Mouse (Mus musculus) telencephalon, adult 2 months (tissue): ENCODE measurements at regions not wholly inside any gene's neighbourhood (a gene's known extent, or its start where the extent isn't known, plus 50 kb on each side); places are given as distances from the start of the nearest gene placed in this dataset.

Source experiments
- DNase-seq: peaks from one replicate; pipeline ENCODE4 v3.0.0-alpha.2; 2011; ENCODE audit warnings: low read depth, low spot score

DNA sequence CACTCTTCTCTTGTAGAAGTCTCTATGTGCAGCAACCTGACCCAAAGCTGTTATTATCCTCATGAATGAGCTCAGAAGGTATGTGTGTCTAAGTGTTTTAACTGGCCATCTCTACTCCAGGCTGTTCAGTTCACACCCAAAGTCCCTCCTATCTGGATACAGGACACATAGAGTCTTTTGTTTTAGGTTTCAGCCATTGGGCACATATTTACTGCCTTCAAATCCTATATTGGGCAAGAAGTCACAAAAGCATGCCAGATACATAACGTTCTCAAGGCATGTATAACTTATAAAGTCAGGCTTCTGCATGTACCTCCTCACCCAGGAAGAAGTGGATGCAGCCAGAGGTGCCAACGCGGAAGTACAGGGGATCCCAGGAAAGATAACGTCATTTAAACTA lies 136.6 kb upstream of the Mmadhc start:
- no peak for DNase-seq

DNA sequence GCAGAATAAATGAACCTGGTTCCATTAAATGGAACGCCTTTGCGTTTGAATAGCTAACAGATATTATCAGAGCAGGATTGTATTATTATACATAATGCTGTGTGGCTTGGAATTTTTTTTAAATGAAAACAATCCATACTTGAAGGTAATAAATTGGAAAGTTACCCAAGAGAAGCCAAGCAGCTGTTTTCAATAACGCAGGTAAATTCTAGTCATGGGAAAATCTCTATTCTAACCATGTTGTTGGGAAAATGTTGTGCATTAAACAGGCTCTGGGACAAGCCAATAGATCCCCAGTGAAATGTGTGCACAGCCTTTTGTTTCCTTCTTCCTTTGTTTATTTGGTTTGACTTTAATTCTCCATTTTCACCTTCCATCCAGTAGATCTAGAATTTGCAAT lies 128.6 kb upstream of the Mmadhc start:
- no peak for DNase-seq

DNA sequence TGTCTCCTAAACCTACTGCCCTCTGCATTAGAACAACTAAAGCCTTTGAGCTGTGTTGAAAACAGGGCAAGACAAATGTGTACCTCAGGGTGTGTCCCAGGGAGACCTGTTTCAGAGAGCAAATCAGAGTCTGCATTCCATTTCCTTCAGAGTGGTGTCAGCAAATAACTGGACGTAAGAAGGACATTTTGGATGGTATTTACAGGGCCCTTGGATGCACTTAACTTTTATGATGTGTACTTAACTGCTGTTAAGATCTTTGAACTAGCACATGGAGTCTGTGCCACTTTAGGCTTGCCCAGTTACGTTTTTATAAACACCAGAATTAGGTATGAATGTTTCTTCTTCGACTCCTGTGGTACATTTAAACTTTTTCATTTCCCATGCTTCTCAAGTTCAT lies 123.0 kb upstream of the Mmadhc start:
- no peak for DNase-seq

DNA sequence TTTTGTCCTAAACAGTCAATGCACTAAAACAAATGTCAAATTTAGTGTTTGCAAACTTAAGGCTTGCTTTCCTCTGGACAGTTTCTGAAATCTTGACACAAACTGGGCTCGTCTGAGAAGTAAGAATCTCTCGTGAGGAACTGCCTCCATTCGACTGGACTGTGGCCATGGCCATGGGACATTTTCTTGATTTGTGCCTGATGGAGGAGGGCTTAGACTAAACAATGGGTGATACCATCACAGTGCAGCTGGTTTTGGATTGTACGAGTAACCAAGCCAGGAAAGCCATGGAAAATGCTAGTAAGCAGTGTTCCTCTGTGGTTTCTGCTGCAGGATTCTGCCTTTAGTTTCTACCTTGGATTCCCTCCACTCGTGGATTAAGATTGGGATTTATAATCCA lies 121.0 kb upstream of the Mmadhc start:
- no peak for DNase-seq

DNA sequence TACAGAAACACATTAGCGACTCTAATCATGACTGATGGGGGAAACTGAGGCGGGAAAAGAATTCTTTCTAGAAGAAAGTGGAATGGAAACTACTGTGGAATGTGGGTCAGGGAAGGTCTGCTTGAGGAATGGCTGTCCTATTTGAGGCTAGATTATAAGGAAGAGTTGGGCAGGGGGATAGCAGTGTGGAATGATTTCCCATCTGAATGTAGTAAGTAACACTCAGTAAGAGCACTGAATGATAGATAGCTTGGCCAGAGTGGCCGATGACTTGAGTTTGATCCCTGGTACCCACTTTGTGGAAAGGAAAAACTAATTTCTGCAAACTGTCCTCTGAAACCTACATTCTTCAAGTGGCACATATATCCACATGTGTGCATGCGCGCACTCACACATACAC lies 120.5 kb upstream of the Mmadhc start:
- no peak for DNase-seq

DNA sequence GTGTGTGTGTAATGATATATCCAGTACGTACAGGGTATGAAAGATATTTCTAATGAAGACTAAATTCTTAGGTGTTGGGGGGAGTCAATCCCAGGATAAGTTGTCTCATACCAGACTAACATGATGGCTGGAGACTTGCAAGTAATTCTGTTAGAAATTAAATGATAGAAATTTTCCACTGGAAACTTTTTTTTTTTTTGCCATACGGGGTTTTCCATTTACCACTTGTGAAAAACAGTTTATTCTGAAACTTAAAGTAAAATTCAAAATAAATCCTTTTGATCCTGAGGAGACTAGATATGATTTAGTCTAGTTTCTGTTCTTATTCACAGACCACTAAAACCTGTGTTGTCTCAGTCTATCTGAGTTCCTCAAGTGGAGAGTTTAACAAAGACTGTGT lies 119.5 kb upstream of the Mmadhc start:
- no peak for DNase-seq

DNA sequence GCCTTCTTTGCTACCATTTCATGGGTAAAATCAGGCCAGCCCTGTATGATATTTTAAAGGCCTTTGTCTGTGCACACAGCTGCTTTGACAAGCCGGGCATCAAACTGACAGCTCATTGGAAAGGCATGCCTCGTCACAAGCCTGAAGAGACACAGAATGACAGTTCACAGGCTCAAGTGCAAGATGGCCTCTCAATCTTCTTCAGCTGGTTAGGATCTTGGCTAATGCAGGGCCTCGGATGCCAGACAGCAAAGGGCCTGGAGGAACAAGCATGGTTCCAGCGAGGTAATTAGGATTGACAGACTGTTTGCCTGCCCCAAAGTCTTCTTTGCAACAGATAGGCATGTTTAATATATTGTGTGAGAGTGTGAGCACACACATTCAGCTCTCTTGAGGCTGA lies 109.3 kb upstream of the Mmadhc start:
- DNase-seq = no peak

DNA sequence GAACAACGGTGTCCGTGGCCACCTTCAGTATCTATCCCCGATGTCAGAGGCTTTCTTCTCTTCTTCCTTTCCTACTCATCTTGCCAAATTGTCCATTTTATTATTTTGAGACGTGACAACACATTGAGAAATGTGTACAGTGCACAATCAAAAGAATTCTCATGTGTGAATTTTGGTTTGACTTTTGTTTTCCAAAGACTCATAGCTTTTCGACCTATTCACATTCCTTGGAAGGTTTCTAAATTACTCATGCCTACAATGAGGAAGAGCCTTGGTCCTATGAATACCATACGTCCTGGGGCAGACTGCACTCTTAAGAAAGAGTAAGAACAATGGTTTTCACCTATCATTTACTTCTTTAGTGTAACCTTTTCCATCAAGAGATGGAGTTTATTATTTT lies 106.5 kb upstream of the Mmadhc start:
- DNase-seq = no peak

DNA sequence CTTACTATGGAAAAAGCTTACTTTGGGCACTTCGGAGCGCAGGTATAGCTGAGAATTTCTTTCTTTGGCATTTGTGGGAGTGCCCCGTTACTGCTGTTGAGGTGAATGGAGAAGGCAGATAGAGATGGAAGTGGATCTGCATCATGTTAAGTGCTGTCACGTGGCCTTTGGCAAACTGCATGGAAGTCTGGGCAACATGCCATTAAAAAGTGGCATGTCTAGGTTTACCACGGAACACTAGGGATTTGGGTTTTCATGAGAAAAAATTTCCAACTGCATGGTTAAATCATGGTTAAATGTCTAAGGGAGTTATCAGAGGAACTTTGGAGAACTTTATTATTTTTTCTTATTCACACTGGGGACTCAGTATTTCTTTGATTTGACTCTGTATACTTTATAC lies 102.0 kb upstream of the Mmadhc start:
- no peak for DNase-seq

DNA sequence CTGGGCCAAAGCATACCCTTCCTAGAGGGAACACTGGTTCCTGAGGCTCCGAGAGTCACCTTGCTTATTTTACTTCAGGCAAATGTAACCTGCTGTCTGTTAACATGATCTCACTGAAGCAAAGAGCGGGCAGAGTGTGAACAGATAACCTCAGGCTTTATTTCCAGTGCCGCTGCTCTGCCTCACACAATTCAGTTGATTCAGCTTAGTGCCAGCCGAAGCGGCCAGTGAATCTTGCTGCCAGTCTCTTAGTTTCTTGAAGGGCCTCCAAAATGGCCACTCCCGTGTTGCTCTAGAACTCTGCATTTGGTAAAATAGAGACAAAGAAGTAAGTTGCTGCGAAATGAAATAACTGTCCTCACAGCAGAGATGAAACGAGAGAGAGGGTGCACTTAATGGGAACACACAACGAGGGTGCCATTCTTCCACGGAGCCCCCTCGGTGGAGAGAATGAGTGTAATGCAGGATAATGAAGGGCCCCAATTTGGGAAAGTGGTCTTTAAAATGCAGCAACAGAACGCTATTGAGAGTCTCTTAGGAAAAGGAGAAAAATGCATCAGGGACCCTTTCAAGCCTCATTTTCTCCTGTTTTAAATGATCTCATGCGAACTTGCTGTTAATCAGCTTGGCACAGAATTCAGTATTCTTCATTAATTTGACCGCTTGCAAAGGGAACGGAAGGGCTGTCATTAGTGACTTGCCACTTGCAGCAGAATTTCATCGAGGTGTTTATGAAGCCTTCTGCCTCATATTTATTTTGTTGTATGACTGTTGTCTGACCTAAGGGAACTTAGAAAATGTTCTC lies 81.2 kb upstream of the Mmadhc start:
- DNase-seq = no peak

DNA sequence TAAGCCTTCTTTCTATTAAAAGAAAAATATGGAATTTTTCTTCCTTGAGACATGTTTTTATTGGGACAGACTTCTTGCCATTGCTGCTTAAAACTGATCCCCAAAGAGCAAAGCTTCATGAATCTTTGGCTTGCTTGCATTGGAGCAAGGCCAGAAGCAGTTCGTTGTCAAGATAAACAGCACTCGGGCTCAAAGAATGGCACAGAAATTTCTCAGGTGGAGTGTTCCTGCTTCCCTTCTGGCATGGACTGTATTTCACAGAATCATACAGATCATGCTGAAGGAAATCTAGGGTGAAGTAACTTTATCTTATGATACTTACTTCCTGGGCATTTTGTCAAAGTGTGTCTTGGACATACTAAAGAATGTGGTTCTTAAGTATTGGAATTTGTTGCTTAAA lies 77.0 kb upstream of the Mmadhc start:
- DNase-seq = no peak

DNA sequence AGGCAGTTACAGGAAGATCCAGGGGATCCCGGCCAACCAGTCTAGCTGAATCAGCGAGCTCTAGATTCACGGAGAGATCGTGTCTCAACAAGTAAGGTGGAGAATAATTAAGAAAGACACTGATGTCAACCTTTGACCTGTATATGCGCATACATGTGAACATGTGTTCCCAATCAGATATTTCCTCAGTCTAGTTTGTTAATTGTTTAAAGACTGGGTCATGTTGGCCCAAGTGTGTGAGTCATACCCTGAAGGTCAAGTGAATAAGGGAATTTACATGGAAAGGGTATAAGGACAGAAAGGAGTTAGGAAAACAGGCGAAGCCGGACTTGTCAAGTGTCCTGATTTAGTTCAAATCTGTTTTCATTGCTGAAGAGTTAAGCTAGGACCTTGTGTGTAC lies 76.4 kb upstream of the Mmadhc start:
- no peak for DNase-seq

DNA sequence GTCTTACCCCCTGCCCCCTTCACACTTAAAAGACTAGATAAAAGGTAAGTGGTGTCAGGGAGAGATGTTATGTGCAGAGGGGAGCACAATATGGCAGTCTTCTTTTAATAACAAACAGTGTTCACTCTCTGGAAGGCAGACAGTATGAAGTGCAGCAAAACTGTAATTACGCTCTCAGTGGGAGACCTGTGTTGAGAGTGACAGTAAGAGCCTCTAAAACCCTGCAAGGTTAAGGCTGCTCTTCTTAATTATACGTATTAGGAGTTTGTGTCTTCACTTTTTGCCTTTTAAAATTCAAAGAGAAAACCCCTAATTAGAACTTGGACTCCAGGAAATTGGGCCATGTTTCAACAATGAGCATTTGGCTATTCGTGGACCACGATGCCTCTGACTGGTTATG lies 72.2 kb upstream of the Mmadhc start:
- no peak for DNase-seq

DNA sequence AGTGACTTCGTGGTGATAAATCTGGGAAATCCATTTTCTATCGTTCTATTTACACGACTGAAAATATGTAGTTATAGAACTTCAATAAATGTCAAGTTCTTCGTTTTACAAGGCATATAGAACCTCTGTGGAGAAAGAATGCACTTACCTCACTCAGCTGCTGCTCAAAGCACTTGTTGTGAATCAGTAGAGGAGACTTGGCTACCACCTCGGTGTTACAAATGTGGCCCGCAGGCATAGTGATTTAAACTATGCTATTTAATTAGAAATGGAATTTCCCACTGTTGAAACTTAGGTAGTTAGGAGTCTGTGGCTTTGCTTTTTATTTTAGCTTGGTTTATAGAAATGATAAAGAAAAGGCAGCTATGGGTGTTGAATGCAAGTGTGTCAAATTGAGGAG lies 71.8 kb upstream of the Mmadhc start:
- DNase-seq = no peak

DNA sequence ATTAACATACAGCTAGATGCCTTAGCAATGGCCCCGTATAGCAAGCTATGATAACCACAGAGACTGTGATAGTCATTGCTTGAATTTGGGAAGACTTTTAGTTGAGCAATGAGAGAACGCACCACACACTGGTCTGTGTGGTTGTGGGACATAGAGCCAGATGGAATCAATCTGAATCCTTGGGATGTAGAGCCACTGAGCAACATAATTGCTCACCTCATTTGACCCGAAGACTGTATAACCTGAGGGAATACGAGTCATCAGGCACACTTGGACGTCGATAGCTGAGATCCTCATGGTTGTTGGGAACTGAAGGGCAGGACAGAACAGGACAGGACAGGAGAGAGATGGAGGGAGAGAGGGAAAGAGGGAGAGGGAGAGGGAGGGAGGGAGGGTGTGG lies 68.6 kb upstream of the Mmadhc start:
- DNase-seq = no peak

DNA sequence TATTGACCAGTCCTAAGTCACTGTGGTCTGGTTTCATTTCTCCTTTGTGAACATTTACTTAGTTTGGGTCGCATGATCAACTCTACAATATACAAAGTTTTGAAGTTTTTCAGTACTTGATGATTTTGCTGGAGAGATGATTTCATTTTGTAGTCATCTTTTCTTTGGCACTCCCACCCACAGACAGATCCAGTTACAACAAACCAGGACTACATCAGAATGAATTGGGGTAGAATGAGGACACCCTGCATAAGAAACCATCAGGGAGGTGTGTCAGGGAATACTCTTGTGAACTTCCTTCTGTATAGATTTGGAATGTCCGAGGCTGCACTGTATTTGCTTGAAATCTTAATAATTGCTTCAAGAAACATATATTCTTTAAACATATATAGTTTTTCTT lies 59.5 kb upstream of the Mmadhc start:
- no peak for DNase-seq

DNA sequence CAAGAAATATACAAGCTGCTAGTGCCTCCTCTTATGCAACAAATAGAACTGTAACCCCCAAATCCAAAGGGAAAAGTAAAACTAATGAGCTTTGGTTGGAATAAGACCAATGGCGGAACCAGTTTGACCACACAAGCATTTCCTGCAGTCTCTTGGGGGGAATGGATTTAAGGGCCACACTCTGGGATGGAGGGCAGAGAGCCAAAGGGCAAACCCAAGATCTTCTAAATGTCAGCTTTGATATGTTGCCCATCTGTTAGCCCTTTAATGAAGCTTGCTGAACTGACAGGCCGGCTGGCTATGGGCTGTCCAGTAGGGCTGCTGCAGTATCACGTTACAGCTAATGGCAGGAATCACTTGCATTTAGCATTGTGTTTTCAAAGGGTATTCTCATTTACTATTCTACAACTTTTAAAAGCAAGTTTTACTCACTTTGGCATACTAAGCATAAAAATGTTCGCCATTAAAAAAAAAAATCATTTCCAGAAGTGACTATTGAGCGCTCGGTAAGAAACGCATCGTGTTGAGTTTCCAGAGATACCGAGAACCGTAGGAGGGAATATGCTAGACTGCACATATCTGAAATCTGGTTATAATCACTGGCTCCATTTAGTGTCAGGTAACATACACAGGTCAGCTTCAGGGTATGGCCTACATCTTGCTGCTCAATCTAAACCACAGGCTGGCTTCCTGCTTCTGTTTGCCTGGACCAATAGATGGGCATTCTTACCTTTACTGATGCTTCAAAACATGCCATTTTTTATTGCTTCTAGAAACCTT lies 51.1 kb upstream of the Mmadhc start:
- no peak for DNase-seq
